Mouse (Mus musculus) CH12.LX (cell line): ENCODE results near the gene Chsy1.
A peak's percentile ranks its signal among the peaks of the same experiment; 100 is the strongest.

Source experiments
- BHLHE40 ChIP-seq: IDR thresholded peaks from 2 replicates; pipeline ENCODE4 v1.6.1; 2011; ENCODE audit warnings: mild to moderate bottlenecking, low read depth, low read length, improper control_type of control experiment
- CHD2 ChIP-seq: IDR thresholded peaks from 2 replicates; pipeline ENCODE4 v1.6.1; 2011; ENCODE audit warnings: low read length, improper control_type of control experiment
- CTCF ChIP-seq, 2 experiments: IDR thresholded peaks in 1 of 2; conservative IDR thresholded peaks in 1 of 2; 2 replicates each; pipeline ENCODE4 v1.5.1; 2011 to 2012; ENCODE audit warnings: low read depth in 2 of 2, low read length in 2 of 2, improper control_type of control experiment in 1 of 2, inconsistent platforms in 1 of 2, mild to moderate bottlenecking in 1 of 2, moderate library complexity in 1 of 2
- E2F4 ChIP-seq: IDR thresholded peaks from 2 replicates; pipeline ENCODE4 v1.6.1; 2011; ENCODE audit warnings: low read depth, low read length, improper control_type of control experiment; ENCODE audit not compliant: insufficient replicate concordance
- EP300 ChIP-seq: IDR thresholded peaks from 2 replicates; pipeline ENCODE4 v1.6.1; 2011; ENCODE audit warnings: low read length, improper control_type of control experiment
- MAZ ChIP-seq: IDR thresholded peaks from 2 replicates; pipeline ENCODE4 v1.6.1; 2012; ENCODE audit warnings: low read depth, mild to moderate bottlenecking, inconsistent platforms, low read length, improper control_type of control experiment, moderate library complexity
- ZNF384 ChIP-seq: IDR thresholded peaks from 2 replicates; pipeline ENCODE4 v1.6.1; 2012; ENCODE audit warnings: low read depth, low read length, improper control_type of control experiment, inconsistent platforms

- peak; percentile 26 to 87; a peak in 2 of 4 replicates for TF ChIP-seq CTCF (conservative IDR thresholded peaks at IDR 0.05 in 1 of 2, IDR thresholded peaks at IDR 0.05 in 1 of 2; ENCODE audit: low read depth in 2 of 2, low read length in 2 of 2)
- no peak for TF ChIP-seq MAZ
- peak; percentile 98 for TF ChIP-seq ZNF384
- no peak for TF ChIP-seq EP300
- TF ChIP-seq CHD2: no peak
- no peak for TF ChIP-seq E2F4
- TF ChIP-seq BHLHE40: no peak
Measured at GRCm38 (mm10) chr7:66101866-66102265, 7.4 kb upstream of the Chsy1 start.
